Mouse (Mus musculus) olfactory bulb, adult 2 months (tissue): Measurements from ENCODE around the gene Xpc. TPM values are rescaled to one million over a fixed set of nuclear protein-coding genes. Genes with fewer than 3 reads are reported as not detected.

Experiments used
- H3K27ac ChIP-seq: fragments of 200-500 bp; 2 replicates; pipeline ENCODE4 v1.5.1; 2012; ENCODE audit warnings: low read depth, low read length; ENCODE audit not compliant: insufficient read depth
- H3K4me1 ChIP-seq: fragments of 200-500 bp; 2 replicates; pipeline ENCODE4 v1.6.1; 2012; ENCODE audit warnings: low read length; ENCODE audit not compliant: control insufficient read depth, insufficient read depth
- H3K4me3 ChIP-seq: fragments of 200-500 bp; 2 replicates; pipeline ENCODE4 v1.5.1; 2012; ENCODE audit warnings: mild to moderate bottlenecking, low read depth, low read length, moderate library complexity; ENCODE audit not compliant: insufficient read depth
- CTCF ChIP-seq: fragments of 200-500 bp; IDR thresholded peaks from 2 replicates; pipeline ENCODE4 v1.5.1; 2012; ENCODE audit warnings: low read depth, mild to moderate bottlenecking, low read length, moderate library complexity; ENCODE audit not compliant: insufficient read depth
- POLR2A ChIP-seq: fragments of 200-500 bp; IDR thresholded peaks from 2 replicates; pipeline ENCODE4 v1.6.1; 2012; ENCODE audit warnings: mild to moderate bottlenecking, low read depth, low read length, moderate library complexity; ENCODE audit not compliant: insufficient read depth
- WGBS: fragments of 180-500 bp; shearing (Covaris S2); methylation state at CpG from one replicate; pipeline ENCODE4 v1.1.7; 2018; 5-methylcytosine and 5-hydroxymethylcytosine counted together
- polyA plus RNA-seq: library from polyadenylated mRNA; stranded (reverse); fragments of >200 nt; gene quantifications from 2 replicates; pipeline ENCODE4 v1.2.4, GENCODE M21; 2012; ENCODE audit warnings: low replicate concordance; ENCODE audit not compliant: missing spikeins, insufficient read depth, insufficient read length

The Xpc gene
- polyA plus RNA-seq, 1 experiment = not detected

GRCm38 (mm10) chr6:91531276-91531675 is 15.6 kb upstream of the Xpc start:
- H3K4me1 ChIP-seq = peaks cover 2% of the 10 kb centered on the region; the same call in 1 of the 2 replicates
- WGBS = 75% methylated on average over 6 of the region's 6 CpGs
- no peak overlapping the region for H3K27ac ChIP-seq
- no peak for TF ChIP-seq POLR2A
- no peak for TF ChIP-seq CTCF
- H3K4me3 ChIP-seq = no peak overlapping the region

- peaks cover 2% of the 10 kb centered on the region; the same call in 1 of the 2 replicates for H3K4me1 ChIP-seq
- TF ChIP-seq CTCF (no peak), POLR2A (no peak)
- H3K27ac ChIP-seq = no peak overlapping the region
- 92% methylated on average over 8 of the region's 8 CpGs for WGBS
- H3K4me3 ChIP-seq = no peak overlapping the region
Measured at GRCm38 (mm10) chr6:91530673-91531072, 15.0 kb upstream of the Xpc start.

- H3K27ac ChIP-seq = no peak overlapping the region
- H3K4me3 ChIP-seq = no peak overlapping the region
- peaks cover 2% of the 10 kb centered on the region; the same call in 1 of the 2 replicates for H3K4me1 ChIP-seq
- 82% methylated on average over 7 of the region's 7 CpGs for WGBS
- TF ChIP-seq CTCF = no peak
- TF ChIP-seq POLR2A = no peak
Measured at GRCm38 (mm10) chr6:91528265-91528664, 12.6 kb upstream of the Xpc start.

DNA sequence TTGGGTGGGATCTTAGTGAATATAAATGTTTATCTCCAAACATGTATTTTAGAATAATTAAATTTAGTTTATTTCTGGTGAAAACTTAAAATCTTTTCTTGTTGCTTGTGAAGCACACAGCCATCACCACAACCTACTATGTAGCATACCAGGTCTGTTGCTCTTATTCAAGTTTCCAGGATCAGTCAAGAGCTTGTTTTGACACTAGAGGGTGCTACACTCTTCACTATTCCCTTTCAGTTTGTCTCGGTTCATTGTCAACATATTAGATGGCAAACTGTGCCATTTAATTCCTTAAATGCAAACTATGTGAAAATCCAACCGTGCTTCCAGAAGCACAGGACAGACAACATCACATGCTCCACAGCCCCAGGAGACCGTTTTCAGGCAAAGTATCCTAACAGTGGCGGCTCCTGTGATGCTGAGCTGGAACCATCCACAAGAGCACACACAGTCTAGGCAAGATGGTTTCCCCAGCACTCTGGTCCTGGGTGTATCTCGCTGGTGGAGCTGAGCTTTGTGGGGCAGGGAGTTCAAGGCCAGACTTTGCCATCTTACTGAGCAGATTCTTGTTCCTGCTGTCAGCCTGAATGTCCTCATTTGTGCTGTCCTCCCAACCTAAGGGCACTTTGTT is 11.7 kb upstream of the Xpc start:
- peaks cover 2% of the 10 kb centered on the region; the same call in 1 of the 2 replicates for H3K4me1 ChIP-seq

GRCm38 (mm10) chr6:91525544-91525943 is 9.9 kb upstream of the Xpc start:
- TF ChIP-seq POLR2A (no peak), CTCF (no peak)
- 79% methylated on average over 4 of the region's 4 CpGs for WGBS
- H3K4me1 ChIP-seq = peaks cover 2% of the 10 kb centered on the region; the same call in 1 of the 2 replicates
- no peak overlapping the region for H3K4me3 ChIP-seq
- no peak overlapping the region for H3K27ac ChIP-seq

More for the DNA sequence above, 11.7 kb upstream of the Xpc start:
- H3K4me3 ChIP-seq = no peak overlapping the region
- no peak overlapping the region for H3K27ac ChIP-seq
- TF ChIP-seq POLR2A (no peak), CTCF (no peak)
- WGBS = 32% methylated on average over 5 of the region's 5 CpGs

DNA sequence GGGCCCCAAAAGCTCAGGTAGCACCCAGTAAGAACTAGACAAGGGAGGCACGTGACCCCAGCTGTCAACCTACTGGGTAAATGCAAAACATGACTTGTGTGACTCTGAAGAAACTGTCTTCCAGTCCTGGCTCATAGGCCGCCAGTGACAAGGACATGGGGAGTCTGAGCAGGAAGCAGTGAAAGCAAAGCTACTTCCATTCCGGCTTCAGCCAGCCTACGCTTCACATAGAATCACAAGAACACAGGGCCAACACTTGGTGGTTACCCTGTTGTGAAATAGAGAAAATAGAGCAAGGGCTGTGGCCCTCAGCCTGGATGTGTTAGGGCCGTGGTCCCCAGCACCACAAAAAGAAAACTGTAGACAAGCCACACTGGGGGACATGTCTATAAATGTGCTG is 7.1 kb upstream of the Xpc start:
- H3K4me1 ChIP-seq = no peaks in the 10 kb centered on the region
- 97% methylated on average over 5 of the region's 5 CpGs for WGBS
- no peak for TF ChIP-seq POLR2A
- no peak for TF ChIP-seq CTCF
- H3K27ac ChIP-seq = no peak overlapping the region
- no peak overlapping the region for H3K4me3 ChIP-seq

DNA sequence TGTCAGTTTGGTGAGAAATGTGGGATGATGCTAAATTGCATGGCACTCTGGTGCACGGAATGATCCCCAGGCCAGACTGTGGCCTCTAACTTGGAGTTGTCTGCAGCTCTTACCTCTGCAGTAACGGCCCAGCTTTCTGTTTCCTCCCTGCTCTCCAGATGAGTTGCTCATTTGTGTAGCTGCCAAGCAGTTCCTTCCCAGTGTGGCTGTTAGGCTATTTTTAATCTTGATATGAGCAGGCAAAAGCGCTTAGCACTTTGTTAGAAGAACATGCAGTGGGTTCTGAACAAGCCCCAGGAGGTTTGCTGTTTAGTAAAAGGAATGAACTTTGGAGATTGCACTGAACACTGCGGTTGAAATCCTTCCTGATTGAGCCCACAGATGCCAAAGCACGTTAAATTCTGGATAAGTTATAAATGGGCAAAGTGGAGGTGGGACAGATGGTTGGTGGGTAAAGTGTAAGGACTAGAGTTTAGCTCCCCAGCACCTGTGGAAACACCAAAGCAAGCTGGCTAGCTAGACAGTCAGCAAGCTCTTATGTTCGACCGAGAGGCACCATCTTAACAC is 2.8 kb upstream of the Xpc start:
- 72% methylated on average over 7 of the region's 7 CpGs for whole genome bisulfite sequencing
- TF ChIP-seq POLR2A = no peak
- no peak for TF ChIP-seq CTCF
- Histone ChIP-seq H3K27ac (no peak overlapping the region), H3K4me1 (peaks cover 3% of the 10 kb centered on the region; the same call in 1 of the 2 replicates), H3K4me3 (no peak overlapping the region)

DNA sequence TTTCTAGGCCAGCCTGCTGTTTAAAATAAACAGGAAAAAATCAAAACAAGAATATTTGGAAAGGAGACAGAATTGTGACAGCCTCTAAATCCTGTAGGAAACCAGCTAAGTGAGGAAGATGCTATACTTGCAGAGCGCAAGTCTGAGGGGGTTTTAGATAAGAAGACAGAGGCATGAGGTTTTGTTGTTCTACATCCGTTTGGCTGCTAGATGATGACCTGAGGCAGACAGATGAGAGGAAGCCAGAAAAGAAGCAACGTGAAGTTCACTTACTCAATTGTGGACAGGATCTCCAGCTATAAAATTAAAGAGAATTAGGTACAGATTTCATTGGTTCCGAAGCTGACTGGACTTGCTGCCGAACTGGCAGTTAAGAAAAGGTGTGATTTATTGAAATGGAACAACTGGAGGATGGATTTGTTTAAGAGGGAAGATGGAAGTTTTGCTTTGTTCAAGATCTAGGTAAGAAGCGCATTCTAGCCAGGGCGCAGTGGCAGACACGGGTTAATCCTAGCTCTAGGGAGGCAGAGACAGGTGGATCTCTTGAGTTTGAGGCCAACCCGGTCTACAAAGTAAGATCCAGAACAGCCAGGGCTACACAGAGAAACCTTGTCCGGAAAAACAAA is 838 bp downstream of the Xpc start:
- 0 out of 2 replicates have a peak overlapping the region, but pooled peaks have one; percentile 10 for H3K27ac ChIP-seq
- TF ChIP-seq CTCF (no peak), POLR2A (no peak)
- peaks cover 3% of the 10 kb centered on the region; the same call in 1 of the 2 replicates for H3K4me1 ChIP-seq
- WGBS = 32% methylated on average over 10 of the region's 10 CpGs
- peak overlapping the region; percentile 72 for H3K4me3 ChIP-seq

GRCm38 (mm10) chr6:91514135-91514534 is 1.6 kb downstream of the Xpc start:
- no peak for TF ChIP-seq CTCF
- H3K4me1 ChIP-seq = peaks cover 3% of the 10 kb centered on the region; the same call in 1 of the 2 replicates
- H3K27ac ChIP-seq = no peak overlapping the region
- no peak overlapping the region for H3K4me3 ChIP-seq

- H3K27ac ChIP-seq = no peak overlapping the region
- H3K4me3 ChIP-seq = no peak overlapping the region
- WGBS = 83% methylated on average over 10 of the region's 10 CpGs
- no peak for TF ChIP-seq CTCF
- TF ChIP-seq POLR2A = no peak
- H3K4me1 ChIP-seq = peaks cover 3% of the 10 kb centered on the region
Measured at GRCm38 (mm10) chr6:91510211-91510610, 5.5 kb downstream of the Xpc start.
